8 mouse cellular contexts compared by ENCODE assay signal in genomic region chr19:6909507-6910289, GRCm38 (mm10). TPM values are rescaled to one million over a fixed set of nuclear protein-coding genes. Genes with fewer than 3 reads are reported as not detected.
DNase-seq lines count a peak whose midpoint lies in the region; ATAC-seq lines count a peak whose summit lies in the region.

Gene Trmt112 (plus strand): TSS chr19:6909698.
Gene Prdx5 (minus strand): TSS chr19:6910106.

- H3K27me3 ChIP-seq in hindbrain, embryonic 16.5 days (replicated peaks; ENCODE audit: control insufficient read depth, insufficient read depth, low read length), result no peaks in the 10 kb centered on the region

- H3K4me1 ChIP-seq in hindbrain, embryonic 16.5 days (ENCODE audit: control insufficient read depth, insufficient read depth, low read depth, low read length), result peaks cover 27% of the 10 kb centered on the region

- H3K27ac ChIP-seq in hindbrain, embryonic 16.5 days (ENCODE audit: low read depth, low read length), result peak within 1 kb of the TSS; percentile 99
- peak within 1 kb of the TSS; percentile 98 for H3K27ac ChIP-seq in macrophage

- H3K4me2 ChIP-seq in hindbrain, embryonic 16.5 days (ENCODE audit: low read length), result peak within 1 kb of the TSS; percentile 67

- WGBS in hindbrain, embryonic 16.5 days, result under 1% methylated on average over 62 of the region's 65 CpGs
- WGBS in macrophage (ENCODE audit: missing documents), result 1% methylated on average over 59 of the region's 65 CpGs

- H3K9ac ChIP-seq in hindbrain, embryonic 16.5 days (ENCODE audit: low read depth, low read length), result peak within 1 kb of the TSS; percentile 88

- peak within 1 kb of the TSS; percentile 74 for H3K4me3 ChIP-seq in hindbrain, embryonic 16.5 days (ENCODE audit: low read length)
- peak within 1 kb of the TSS; percentile 95 for H3K4me3 ChIP-seq in macrophage (ENCODE audit: inconsistent target)

- no peaks in the 10 kb centered on the region for H3K9me3 ChIP-seq in hindbrain, embryonic 16.5 days (ENCODE audit: control insufficient read depth, low read length)

- H3K36me3 ChIP-seq in hindbrain, embryonic 16.5 days (ENCODE audit: control insufficient read depth, insufficient read depth, low read length), result peaks cover 40% of the 10 kb centered on the region
- peaks cover 41% of the 10 kb centered on the region for H3K36me3 ChIP-seq in macrophage (ENCODE audit: inconsistent target)

- peak; percentile 90 for DNase-seq in T-cell, adult 2 months (ENCODE audit: low spot score)
- DNase-seq in cerebellum, postnatal 36 days, result peak; percentile 85 to 90
- peak; percentile 88 for DNase-seq in gastrocnemius, adult 18-20 months (ENCODE audit: low spot score)
- peak; percentile 90 to 94 for DNase-seq in left cerebral cortex, adult 18-20 months (ENCODE audit: low spot score in 2 of 2)
- DNase-seq in right cerebral cortex, adult 18-20 months, result peak; percentile 96
- DNase-seq in urinary bladder, postnatal 10 days (ENCODE audit: low spot score), result peak; percentile 66

- ATAC-seq in hindbrain, embryonic 16.5 days, result peak; percentile 95

- H3K79me2 ChIP-seq in macrophage (ENCODE audit: inconsistent target), result peaks cover 67% of the 10 kb centered on the region

RNA-seq across cellular contexts. Expression of gene Trmt112, which starts in this region (rescaled TPM):
- total RNA-seq in gastrocnemius, adult 18-20 months (2021), result 10 to 100 TPM; 43.9 to 44.7 TPM
- 93.9 and 101 TPM in 2 replicates for polyA plus RNA-seq in hindbrain, embryonic 16.5 days (2015; fragmentation: Nextera tagmentation; extraction: Ambion mirVana)
- 10 to 100 TPM; 46.2 to 46.4 TPM for total RNA-seq in left cerebral cortex, adult 18-20 months (2021)
- 10 to 100 TPM; 15.0 to 55.4 (median 28.3) TPM for total RNA-seq in macrophage (2018; cell fraction: chromatin; rRNA removed)
- total RNA-seq in macrophage (2018; cell fraction: cytosol; rRNA removed), result 100 to 1,000 TPM in 1 of 26 experiments, 10 to 100 TPM in 25; 50.6 to 102 (median 84.3) TPM
- 100 to 1,000 TPM in 1 of 26 experiments, 10 to 100 TPM in 25; 23.1 to 102 (median 67.4) TPM for total RNA-seq in macrophage (2018; cell fraction: nucleus; rRNA removed)
- 70.0 to 96.1 TPM (median 81.1 TPM) in 3 replicates for polyA plus RNA-seq in macrophage (2018)

RNA-seq across cellular contexts. Expression of gene Prdx5, which starts in this region (rescaled TPM):
- 100 to 1,000 TPM; 219 to 239 TPM for total RNA-seq in gastrocnemius, adult 18-20 months (2021)
- 408 and 532 TPM in 2 replicates for polyA plus RNA-seq in hindbrain, embryonic 16.5 days (2015; fragmentation: Nextera tagmentation; extraction: Ambion mirVana)
- 100 to 1,000 TPM; 367 to 381 TPM for total RNA-seq in left cerebral cortex, adult 18-20 months (2021)
- total RNA-seq in macrophage (2018; cell fraction: chromatin; rRNA removed), result 100 to 1,000 TPM in 14 of 26 experiments, 10 to 100 TPM in 12; 23.7 to 378 (median 132) TPM
- 1,000 to 10,000 TPM in 6 of 26 experiments, 100 to 1,000 TPM in 20; 242 to 1,163 (median 634) TPM for total RNA-seq in macrophage (2018; cell fraction: cytosol; rRNA removed)
- total RNA-seq in macrophage (2018; cell fraction: nucleus; rRNA removed), result 100 to 1,000 TPM in 22 of 26 experiments, 10 to 100 TPM in 4; 59.1 to 620 (median 234) TPM
- 147 to 393 TPM (median 352 TPM) in 3 replicates for polyA plus RNA-seq in macrophage (2018)

Comparison
In these comparisons a context has a peak if more than half of its experiments do, and no peak if none do; other contexts are left out.
1. Peak in every context shown above with its lines: DNase-seq, ATAC-seq, H3K4me3 ChIP-seq and H3K27ac ChIP-seq.